Mouse (Mus musculus): ENCODE results near the gene Cpeb4. TPM values are rescaled to one million over a fixed set of nuclear protein-coding genes. Genes with fewer than 3 reads are reported as not detected.
A peak's percentile ranks its signal among the peaks of the same experiment; 100 is the strongest.

The Cpeb4 gene
- total and polyA plus RNA-seq, 3 experiments: 13.8 to 23.9 (median 20.1) TPM

DNA sequence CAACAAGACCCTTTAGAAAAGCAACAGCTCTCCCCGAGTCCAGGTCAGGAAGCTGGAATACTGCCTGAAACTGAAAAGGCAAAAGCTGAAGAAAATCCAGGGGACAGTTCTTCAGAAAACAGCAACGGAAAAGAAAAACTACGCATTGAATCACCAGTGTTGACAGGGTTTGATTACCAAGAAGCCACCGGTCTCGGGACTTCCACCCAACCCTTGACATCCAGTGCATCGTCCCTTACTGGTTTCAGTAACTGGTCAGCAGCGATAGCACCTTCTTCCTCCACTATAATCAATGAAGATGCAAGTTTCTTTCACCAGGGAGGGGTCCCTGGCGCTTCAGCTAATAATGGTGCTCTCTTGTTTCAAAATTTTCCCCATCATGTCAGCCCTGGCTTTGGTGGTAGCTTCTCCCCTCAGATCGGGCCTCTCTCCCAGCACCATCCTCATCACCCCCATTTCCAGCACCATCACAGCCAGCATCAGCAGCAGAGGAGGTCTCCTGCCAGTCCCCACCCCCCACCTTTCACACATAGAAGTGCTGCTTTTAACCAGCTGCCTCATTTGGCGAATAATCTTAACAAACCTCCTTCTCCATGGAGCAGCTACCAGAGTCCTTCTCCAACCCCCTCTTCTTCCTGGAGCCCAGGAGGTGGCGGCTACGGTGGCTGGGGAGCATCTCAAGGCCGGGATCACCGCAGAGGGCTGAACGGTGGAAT is 693 bp downstream of the Cpeb4 start:
- H3K4me3 ChIP-seq (replicated peaks in 1 of 3; ENCODE audit: low read depth in 2 of 3, low read length in 2 of 3, poor library complexity in 1 of 3): peak overlapping the region; percentile 75 to 82 (median 81)
- H3K36me3 ChIP-seq (replicated peaks in 1 of 2; ENCODE audit: control insufficient read depth in 1 of 2, insufficient read depth in 1 of 2, low read length in 1 of 2): peaks cover 2 to 12% of the 10 kb centered on the region in 2 experiments
- in situ Hi-C loops (cut with MboI; ENCODE audit: low pct_ligation_motif_present, low pct_unique_long_range_greater_than_20kb, low sequenced_read_pairs) (no loop called here), dilution Hi-C loops (cut with MboI; ENCODE audit: extremely low pct_ligation_motif_present, extremely low pct_unique_long_range_greater_than_20kb, low sequenced_read_pairs) (no loop called here)
- peaks cover 8 to 46% of the 10 kb centered on the region in 2 experiments; a peak in 3 of 4 replicates for H3K4me1 ChIP-seq (ENCODE audit: control insufficient read depth in 1 of 2, insufficient read depth in 2 of 2)
- peaks cover under 1% of the 10 kb centered on the region for H3K9me3 ChIP-seq (replicated peaks; ENCODE audit: low read length)
- DNase-seq (ENCODE audit: extremely low read depth): peak; percentile 23
- H3K4me2 ChIP-seq (ENCODE audit: insufficient read depth, low read depth, poor library complexity, severe bottlenecking): peak overlapping the region; percentile 99
- TF ChIP-seq ZC3H11A (IDR thresholded peaks at IDR 0.05; ENCODE audit: low read depth, low read length): no peak
- TF ChIP-seq MYC (IDR thresholded peaks at IDR 0.05; ENCODE audit: low read depth, low read length): no peak
- no peak for TF ChIP-seq ZKSCAN1 (IDR thresholded peaks at IDR 0.05; ENCODE audit: borderline replicate concordance, low read depth, low read length)
- no peak for TF ChIP-seq CTCF (conservative IDR thresholded peaks at IDR 0.05 in 1 of 2, IDR thresholded peaks at IDR 0.05 in 1 of 2; ENCODE audit: low read depth in 2 of 2, low read length in 2 of 2)
- 0 out of 2 replicates have a peak, but pooled peaks have one; percentile 5 for TF ChIP-seq ETS1 (conservative IDR thresholded peaks at IDR 0.05; ENCODE audit: low read depth, low read length)
- TF ChIP-seq KAT2A (IDR thresholded peaks at IDR 0.05; ENCODE audit: insufficient replicate concordance, low read length): no peak
- no peaks in the 10 kb centered on the region for H3K27me3 ChIP-seq (replicated peaks)
- peak overlapping the region; percentile 82 for H3K9ac ChIP-seq (ENCODE audit: insufficient read depth, low read depth)
- peaks cover 47% of the 10 kb centered on the region for H3K79me2 ChIP-seq (replicated peaks; ENCODE audit: control insufficient read depth, extremely low read depth, insufficient read depth, poor library complexity, severe bottlenecking)
- peak overlapping the region; percentile 11; the same call in 1 of the 2 replicates for H3K27ac ChIP-seq (ENCODE audit: insufficient read depth, low read depth)

DNA sequence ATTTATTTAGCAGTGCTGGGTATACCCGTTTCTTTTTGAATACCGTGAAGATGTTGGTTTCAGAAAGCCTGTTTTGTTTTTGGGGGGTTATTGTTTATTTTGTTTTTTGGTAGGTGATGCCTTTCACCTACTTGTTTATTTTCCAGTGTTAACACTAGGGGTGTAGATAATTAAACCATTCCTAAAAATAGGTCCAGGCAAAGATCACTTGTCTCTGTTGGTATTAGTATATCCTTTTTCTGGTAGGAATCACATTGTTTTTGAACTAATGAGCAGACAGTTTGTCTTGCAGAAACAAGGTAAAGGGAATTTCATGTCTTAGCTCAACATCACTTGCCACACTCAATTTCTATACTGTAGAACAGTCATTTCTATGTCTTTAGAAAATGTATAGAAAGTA is 2.1 kb downstream of the Cpeb4 start:
- Histone ChIP-seq H3K9ac (ENCODE audit: insufficient read depth, low read depth) (peak overlapping the region; percentile 46; the same call in 1 of the 2 replicates), H3K36me3 (replicated peaks in 1 of 2; ENCODE audit: control insufficient read depth in 1 of 2, insufficient read depth in 1 of 2, low read length in 1 of 2) (peaks cover 2 to 15% of the 10 kb centered on the region in 2 experiments), H3K4me3 (replicated peaks in 1 of 3; ENCODE audit: low read depth in 2 of 3, low read length in 2 of 3, poor library complexity in 1 of 3) (peak overlapping the region; percentile 56 to 82 (median 75)), H3K27ac (ENCODE audit: insufficient read depth, low read depth) (no peak overlapping the region), H3K4me2 (ENCODE audit: insufficient read depth, low read depth, poor library complexity, severe bottlenecking) (peak overlapping the region; percentile 91; the same call in 1 of the 2 replicates), H3K27me3 (replicated peaks) (no peaks in the 10 kb centered on the region), H3K9me3 (replicated peaks; ENCODE audit: low read length) (peaks cover 3% of the 10 kb centered on the region), H3K79me2 (replicated peaks; ENCODE audit: control insufficient read depth, extremely low read depth, insufficient read depth, poor library complexity, severe bottlenecking) (peaks cover 57% of the 10 kb centered on the region), H3K4me1 (ENCODE audit: control insufficient read depth in 1 of 2, insufficient read depth in 2 of 2) (peaks cover 0 to 33% of the 10 kb centered on the region in 2 experiments; a peak in 3 of 4 replicates)
- dilution Hi-C loops (cut with MboI; ENCODE audit: extremely low pct_ligation_motif_present, extremely low pct_unique_long_range_greater_than_20kb, low sequenced_read_pairs) (no loop called here), in situ Hi-C loops (cut with MboI; ENCODE audit: low pct_ligation_motif_present, low pct_unique_long_range_greater_than_20kb, low sequenced_read_pairs) (no loop called here)
- TF ChIP-seq CHD1 (IDR thresholded peaks at IDR 0.05; ENCODE audit: low read depth, low read length) (0 out of 2 replicates have a peak, but pooled peaks have one; percentile 17), PAX5 (IDR thresholded peaks at IDR 0.05; ENCODE audit: low read length) (no peak), TBP (conservative IDR thresholded peaks at IDR 0.05; ENCODE audit: low read depth, low read length) (0 out of 2 replicates have a peak, but pooled peaks have one; percentile 21), SMC3 (IDR thresholded peaks at IDR 0.05; ENCODE audit: low read depth, low read length) (no peak)
- no peak for DNase-seq (ENCODE audit: extremely low read depth)

DNA sequence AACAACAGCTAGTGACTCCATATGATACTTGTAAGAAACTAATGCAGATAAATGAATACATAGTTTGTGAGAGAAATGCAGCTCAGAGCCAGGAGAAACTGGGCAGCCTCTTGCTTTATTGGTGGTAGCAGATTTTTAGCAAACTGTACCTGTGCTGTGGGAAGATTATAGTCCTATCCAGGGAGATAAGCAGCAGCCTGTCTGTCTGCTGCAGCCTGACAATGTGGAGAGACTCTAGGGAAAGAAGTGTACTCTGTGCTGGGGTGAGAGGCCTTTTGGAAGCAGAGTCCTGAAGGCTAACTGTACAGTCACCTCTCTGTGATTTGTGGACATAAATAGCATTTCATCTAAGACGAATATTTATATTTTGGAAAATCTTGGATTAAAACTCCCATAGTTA is 11.7 kb downstream of the Cpeb4 start:
- peaks cover 58% of the 10 kb centered on the region for H3K79me2 ChIP-seq (replicated peaks; ENCODE audit: control insufficient read depth, extremely low read depth, insufficient read depth, poor library complexity, severe bottlenecking)
- no peak overlapping the region for H3K4me2 ChIP-seq (ENCODE audit: insufficient read depth, low read depth, poor library complexity, severe bottlenecking)
- no peaks in the 10 kb centered on the region for H3K27me3 ChIP-seq (replicated peaks)
- H3K36me3 ChIP-seq (replicated peaks in 1 of 2; ENCODE audit: control insufficient read depth in 1 of 2, insufficient read depth in 1 of 2, low read length in 1 of 2): peaks cover 5 to 55% of the 10 kb centered on the region in 2 experiments
- in situ Hi-C loops (cut with MboI; ENCODE audit: low pct_ligation_motif_present, low pct_unique_long_range_greater_than_20kb, low sequenced_read_pairs): no loop called here
- no peak overlapping the region for H3K9ac ChIP-seq (ENCODE audit: insufficient read depth, low read depth)
- no peak overlapping the region for H3K27ac ChIP-seq (ENCODE audit: insufficient read depth, low read depth)
- no peak for DNase-seq (ENCODE audit: extremely low read depth)
- H3K4me1 ChIP-seq (ENCODE audit: control insufficient read depth in 1 of 2, insufficient read depth in 2 of 2): peaks cover 0 to 71% of the 10 kb centered on the region in 2 experiments; a peak in 2 of 4 replicates
- no peaks in the 10 kb centered on the region for H3K9me3 ChIP-seq (replicated peaks; ENCODE audit: low read length)
- no peak overlapping the region for H3K4me3 ChIP-seq (replicated peaks in 1 of 3; ENCODE audit: low read depth in 2 of 3, low read length in 2 of 3, poor library complexity in 1 of 3)
- TF ChIP-seq MAX (IDR thresholded peaks at IDR 0.05; ENCODE audit: low read length) (no peak), ZMIZ1 (IDR thresholded peaks at IDR 0.05; ENCODE audit: low read depth, low read length) (no peak), JUND (conservative IDR thresholded peaks at IDR 0.05; ENCODE audit: low read depth, low read length) (no peak), CTCF (conservative IDR thresholded peaks at IDR 0.05 in 1 of 2, IDR thresholded peaks at IDR 0.05 in 1 of 2; ENCODE audit: low read depth in 2 of 2, low read length in 2 of 2) (no peak), ZNF384 (IDR thresholded peaks at IDR 0.05; ENCODE audit: low read depth, low read length) (no peak)
- dilution Hi-C loops (cut with MboI; ENCODE audit: extremely low pct_ligation_motif_present, extremely low pct_unique_long_range_greater_than_20kb, low sequenced_read_pairs): no loop called here
